In the genomic region with DNA sequence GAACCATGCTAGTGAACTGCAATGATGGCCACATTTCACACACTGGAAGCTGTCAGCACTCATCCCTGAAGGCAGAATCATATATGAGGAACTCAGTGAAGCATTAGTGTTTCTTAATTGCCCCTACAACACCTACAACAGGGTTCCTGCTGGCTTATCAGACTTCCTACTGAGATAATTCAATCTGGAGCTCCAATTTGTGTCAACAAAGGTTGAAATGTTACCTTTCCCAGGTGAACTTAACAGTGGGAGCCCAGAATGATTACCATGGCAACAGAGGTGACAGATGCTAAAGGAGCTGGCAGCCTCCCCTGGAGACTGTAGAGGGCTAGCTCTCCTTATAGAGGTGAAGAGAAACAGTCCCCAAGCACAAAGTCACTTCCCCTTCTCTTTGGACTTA, we compare ENCODE assay signal across 29 mouse cellular contexts.
A peak's percentile ranks its signal among the peaks of the same experiment; 100 is the strongest.
DNase-seq lines count a peak whose midpoint lies in the region; ATAC-seq and TF ChIP-seq lines count a peak whose summit lies in the region.
"Had no signal": no experiment of that assay in that cellular context is flagged by ENCODE, and none has a peak within 500 bp of the region (broad histone marks: within the 10 kb centered on the region; RNA-seq: fewer than 3 reads in every experiment).

No protein-coding gene starts in this region.

- H3K9me3 ChIP-seq in forebrain, embryonic 14.5 days (replicated peaks; ENCODE audit: control insufficient read depth, low read length), result no peaks in the 10 kb centered on the region
- no peaks in the 10 kb centered on the region for H3K9me3 ChIP-seq in forebrain, postnatal 0 days (ENCODE audit: low read length)
- H3K9me3 ChIP-seq in midbrain, embryonic 15.5 days, result no peaks in the 10 kb centered on the region
- H3K9me3 ChIP-seq in heart, embryonic 12.5 days (replicated peaks), result no peaks in the 10 kb centered on the region
- H3K9me3 ChIP-seq: embryonic facial prominence, embryonic 13.5 days; heart, embryonic 13.5 days; intestine, embryonic 15.5 days; limb, embryonic 10.5 days; limb, embryonic 15.5 days; megakaryocyte, embryonic 14.5 days; stomach, embryonic 15.5 days had no signal

- TF ChIP-seq CTCF in forebrain, postnatal 0 days (IDR thresholded peaks at IDR 0.05; ENCODE audit: low read depth), result no peak
- TF ChIP-seq CTCF in brain, embryonic 14.5 days (IDR thresholded peaks at IDR 0.05; ENCODE audit: borderline replicate concordance, extremely low read depth, insufficient read depth, insufficient read length), result no peak

- H3K4me1 ChIP-seq in forebrain, embryonic 14.5 days (ENCODE audit: control insufficient read depth, insufficient read depth, low read length), result no peaks in the 10 kb centered on the region
- H3K4me1 ChIP-seq in forebrain, postnatal 0 days (ENCODE audit: insufficient read depth), result no peaks in the 10 kb centered on the region
- H3K4me1 ChIP-seq in midbrain, embryonic 15.5 days, result 0 out of 2 replicates have a peak, but pooled peaks cover 3% of the 10 kb centered on the region
- no peaks in the 10 kb centered on the region for H3K4me1 ChIP-seq in heart, embryonic 12.5 days (replicated peaks)
- H3K4me1 ChIP-seq: embryonic facial prominence, embryonic 13.5 days; heart, embryonic 13.5 days; intestine, embryonic 15.5 days; limb, embryonic 10.5 days; limb, embryonic 15.5 days; liver, embryonic 13.5 days; megakaryocyte, embryonic 14.5 days; stomach, embryonic 15.5 days had no signal

- no peak overlapping the region for H3K4me3 ChIP-seq in forebrain, embryonic 14.5 days (ENCODE audit: low read depth, low read length)
- H3K4me3 ChIP-seq in forebrain, postnatal 0 days (ENCODE audit: low read depth, low read length), result no peak overlapping the region
- no peak overlapping the region for H3K4me3 ChIP-seq in midbrain, embryonic 15.5 days
- H3K4me3 ChIP-seq in heart, embryonic 12.5 days, result no peak overlapping the region
- H3K4me3 ChIP-seq: embryonic facial prominence, embryonic 13.5 days; gastrocnemius, adult 2 months; heart, adult 2 months; heart, embryonic 13.5 days; intestine, embryonic 15.5 days; limb, embryonic 10.5 days; limb, embryonic 15.5 days; liver, embryonic 13.5 days; megakaryocyte, embryonic 14.5 days; stomach, embryonic 15.5 days had no signal

- no peak overlapping the region for H3K27ac ChIP-seq in forebrain, embryonic 14.5 days (ENCODE audit: low read depth, low read length)
- no peak overlapping the region for H3K27ac ChIP-seq in forebrain, postnatal 0 days (ENCODE audit: low read depth, low read length)
- no peak overlapping the region for H3K27ac ChIP-seq in midbrain, embryonic 15.5 days
- no peak overlapping the region for H3K27ac ChIP-seq in heart, embryonic 12.5 days (ENCODE audit: poor library complexity, severe bottlenecking)
- H3K27ac ChIP-seq: embryonic facial prominence, embryonic 13.5 days; gastrocnemius, adult 2 months; heart, adult 2 months; heart, embryonic 13.5 days; intestine, embryonic 15.5 days; kidney, postnatal 0 days; limb, embryonic 10.5 days; limb, embryonic 15.5 days; liver, embryonic 13.5 days; stomach, embryonic 15.5 days had no signal

- no peak overlapping the region for H3K4me2 ChIP-seq in forebrain, embryonic 14.5 days (ENCODE audit: low read length)
- no peak overlapping the region for H3K4me2 ChIP-seq in forebrain, postnatal 0 days (ENCODE audit: low read depth)
- no peak overlapping the region for H3K4me2 ChIP-seq in midbrain, embryonic 15.5 days
- no peak overlapping the region for H3K4me2 ChIP-seq in heart, embryonic 12.5 days
- H3K4me2 ChIP-seq: embryonic facial prominence, embryonic 13.5 days; heart, embryonic 13.5 days; intestine, embryonic 15.5 days; limb, embryonic 15.5 days; liver, embryonic 13.5 days; stomach, embryonic 15.5 days had no signal

- 0 out of 2 replicates have a peak, but pooled peaks have one; percentile 12 for ATAC-seq in forebrain, embryonic 14.5 days
- ATAC-seq in forebrain, postnatal 0 days, result no peak
- peak; percentile 66 for ATAC-seq in midbrain, embryonic 15.5 days (replicated peaks)
- no peak for ATAC-seq in heart, embryonic 12.5 days (ENCODE audit: insufficient number of reproducible peaks, low FRiP score)
- ATAC-seq: CD4-positive, CD25-positive, alpha-beta regulatory T cell, adult 4 months; intestine, embryonic 15.5 days; lung, postnatal 0 days had no signal

- no peaks in the 10 kb centered on the region for H3K27me3 ChIP-seq in forebrain, embryonic 14.5 days (replicated peaks; ENCODE audit: control insufficient read depth, insufficient read depth, low read length)
- no peaks in the 10 kb centered on the region for H3K27me3 ChIP-seq in forebrain, postnatal 0 days (ENCODE audit: insufficient read depth, low read length)
- no peaks in the 10 kb centered on the region for H3K27me3 ChIP-seq in midbrain, embryonic 15.5 days (replicated peaks)
- H3K27me3 ChIP-seq in heart, embryonic 12.5 days (replicated peaks), result no peaks in the 10 kb centered on the region
- H3K27me3 ChIP-seq: embryonic facial prominence, embryonic 13.5 days; heart, embryonic 13.5 days; intestine, embryonic 15.5 days; limb, embryonic 15.5 days; liver, embryonic 13.5 days; megakaryocyte, embryonic 14.5 days; stomach, embryonic 15.5 days had no signal

- H3K9ac ChIP-seq in forebrain, embryonic 14.5 days (ENCODE audit: low read length), result no peak overlapping the region
- no peak overlapping the region for H3K9ac ChIP-seq in forebrain, postnatal 0 days
- no peak overlapping the region for H3K9ac ChIP-seq in midbrain, embryonic 15.5 days
- H3K9ac ChIP-seq in heart, embryonic 12.5 days, result no peak overlapping the region
- H3K9ac ChIP-seq: embryonic facial prominence, embryonic 13.5 days; heart, embryonic 13.5 days; intestine, embryonic 15.5 days; limb, embryonic 15.5 days; liver, embryonic 13.5 days; stomach, embryonic 15.5 days had no signal

- DNase-seq in forebrain, embryonic 14.5 days (ENCODE audit: low spot score), result peak; percentile 42
- DNase-seq in forebrain, postnatal 0 days, result no peak
- peak; percentile 41 for DNase-seq in left cerebral cortex, postnatal 4 days
- no peak for DNase-seq in left cerebral cortex, postnatal 36 days (ENCODE audit: low spot score in 2 of 2)
- DNase-seq in brain, embryonic 14.5 days (ENCODE audit: low read depth), result peak; percentile 66
- DNase-seq: adrenal gland, postnatal 14 days; embryo, embryonic 11 days; gastrocnemius, adult 2 months; heart, adult 2 months; heart, postnatal 10 days; kidney, adult 2 months; kidney, postnatal 4 days; liver, embryonic 13.5 days; lung, adult 18-20 months; lung, postnatal 4 days; right cerebral cortex, postnatal 25 days; thymus, postnatal 14 days had no signal

- H3K36me3 ChIP-seq in forebrain, embryonic 14.5 days (ENCODE audit: control insufficient read depth, insufficient read depth, low read length), result no peaks in the 10 kb centered on the region
- no peaks in the 10 kb centered on the region for H3K36me3 ChIP-seq in forebrain, postnatal 0 days (ENCODE audit: insufficient read depth)
- H3K36me3 ChIP-seq in midbrain, embryonic 15.5 days (replicated peaks), result no peaks in the 10 kb centered on the region
- H3K36me3 ChIP-seq in heart, embryonic 12.5 days, result no peaks in the 10 kb centered on the region
- H3K36me3 ChIP-seq: embryonic facial prominence, embryonic 13.5 days; heart, embryonic 13.5 days; intestine, embryonic 15.5 days; limb, embryonic 10.5 days; limb, embryonic 15.5 days; liver, embryonic 13.5 days; stomach, embryonic 15.5 days had no signal

- intact Hi-C loops in left cerebral cortex, postnatal 4 days (cut with DNase I), result no loop called here
- intact Hi-C loops in left cerebral cortex, postnatal 36 days (cut with DNase I), result no loop called here

- no peak for TF ChIP-seq POLR2A in brain, embryonic 14.5 days (IDR thresholded peaks at IDR 0.05; ENCODE audit: borderline replicate concordance, extremely low read depth, insufficient read depth, insufficient read length, poor library complexity, severe bottlenecking)

Comparison
In these comparisons a context has a peak if more than half of its experiments do, and no peak if none do; other contexts are left out.
1. ATAC-seq: peak in forebrain, embryonic 14.5 days (single experiment) and midbrain, embryonic 15.5 days (single experiment); none in forebrain, postnatal 0 days (single experiment) and heart, embryonic 12.5 days (single experiment).
2. DNase-seq: peak in forebrain, embryonic 14.5 days (single experiment), left cerebral cortex, postnatal 4 days (single experiment) and brain, embryonic 14.5 days (single experiment); none in forebrain, postnatal 0 days (single experiment) and left cerebral cortex, postnatal 36 days (0 of 2).